Mouse (Mus musculus) forebrain, embryonic 16.5 days (tissue): ENCODE data around the gene Wdr86. TPM values are rescaled to one million over a fixed set of nuclear protein-coding genes. Genes with fewer than 3 reads are reported as not detected.
"Not testable (repeated sequence)": the region's sequence is repeated elsewhere in the genome, so short reads cannot be mapped to it uniquely, and the experiment has no call there.

Experiments used
- ATAC-seq: fragments of 200-750 bp; cut with Nextera tagmentation; 2 replicates; pipeline ENCODE4 v1.8.0; 2017; ENCODE audit warnings: mild to moderate bottlenecking, moderate library complexity
- H3K27ac ChIP-seq: fragments of 300-500 bp; sonication (generic); 2 replicates; pipeline ENCODE4 v1.5.1; 2014; ENCODE audit warnings: low read length, control low read depth
- H3K27me3 ChIP-seq: fragments of 300-500 bp; sonication (generic); replicated peaks from 2 replicates; pipeline ENCODE4 v1.6.1; 2014; ENCODE audit warnings: low read length; ENCODE audit not compliant: control insufficient read depth, insufficient read depth
- H3K36me3 ChIP-seq: fragments of 300-500 bp; sonication (generic); 2 replicates; pipeline ENCODE4 v1.6.1; 2014; ENCODE audit not compliant: control insufficient read depth, insufficient read depth
- H3K4me1 ChIP-seq: fragments of 300-500 bp; sonication (generic); replicated peaks from 2 replicates; pipeline ENCODE4 v1.6.1; 2014; ENCODE audit warnings: low read length; ENCODE audit not compliant: control insufficient read depth, insufficient read depth
- H3K4me2 ChIP-seq: fragments of 300-500 bp; sonication (generic); 2 replicates; pipeline ENCODE4 v1.6.1; 2014; ENCODE audit warnings: mild to moderate bottlenecking, low read length, control low read depth
- H3K4me3 ChIP-seq: fragments of 300-500 bp; sonication (generic); replicated peaks from 2 replicates; pipeline ENCODE4 v1.5.1; 2014; ENCODE audit warnings: mild to moderate bottlenecking, low read length, control low read depth
- H3K9ac ChIP-seq: fragments of 300-500 bp; sonication (generic); replicated peaks from 2 replicates; pipeline ENCODE4 v1.6.1; 2014; ENCODE audit warnings: low read depth, low read length, control low read depth
- H3K9me3 ChIP-seq: fragments of 300-500 bp; sonication (generic); 2 replicates; pipeline ENCODE4 v1.6.1; 2016; ENCODE audit warnings: low read length; ENCODE audit not compliant: control insufficient read depth
- WGBS: fragments of 180-500 bp; shearing (Covaris S2); extraction: QIAGEN DNeasy Blood & Tissue Kit; methylation state at CpG from one replicate; pipeline ENCODE4 v1.1.7; 2014; 5-methylcytosine and 5-hydroxymethylcytosine counted together
- polyA plus RNA-seq: library from polyadenylated mRNA; unstranded; fragments of >200 nt; fragmentation: Nextera tagmentation; extraction: Ambion mirVana; gene quantifications from 2 replicates; pipeline ENCODE4 v1.2.1, GENCODE M21; 2015

The Wdr86 gene
- polyA plus RNA-seq, 1 experiment from 2014 or later, result 4.7 TPM

DNA sequence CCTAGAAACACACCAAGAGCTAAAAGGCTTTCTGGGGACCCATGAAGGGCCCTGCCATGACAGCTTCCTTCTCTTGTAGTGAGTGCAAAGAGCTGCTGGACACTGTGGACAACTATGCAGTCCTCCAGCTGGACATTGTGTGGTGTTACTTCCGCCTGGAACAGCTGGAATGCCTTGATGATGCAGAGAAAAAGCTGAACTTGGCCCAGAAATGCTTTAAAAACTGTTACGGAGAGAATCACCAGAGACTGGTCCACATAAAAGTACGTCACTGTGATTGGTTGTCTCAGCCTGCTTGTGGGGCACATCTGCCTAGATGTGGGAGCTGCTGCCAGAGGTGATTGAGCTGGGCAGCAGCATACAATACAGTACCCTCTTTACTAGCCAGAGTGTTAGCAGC lies 29.3 kb downstream of the Wdr86 start:
- no peak for ATAC-seq
- Histone ChIP-seq H3K27ac (no peak overlapping the region), H3K4me2 (no peak overlapping the region), H3K27me3 (no peaks in the 10 kb centered on the region), H3K9ac (no peak overlapping the region), H3K36me3 (peaks cover 52% of the 10 kb centered on the region), H3K4me3 (no peak overlapping the region), H3K9me3 (no peaks in the 10 kb centered on the region), H3K4me1 (no peaks in the 10 kb centered on the region)
- WGBS, result 88% methylated on average over 3 of the region's 3 CpGs

DNA sequence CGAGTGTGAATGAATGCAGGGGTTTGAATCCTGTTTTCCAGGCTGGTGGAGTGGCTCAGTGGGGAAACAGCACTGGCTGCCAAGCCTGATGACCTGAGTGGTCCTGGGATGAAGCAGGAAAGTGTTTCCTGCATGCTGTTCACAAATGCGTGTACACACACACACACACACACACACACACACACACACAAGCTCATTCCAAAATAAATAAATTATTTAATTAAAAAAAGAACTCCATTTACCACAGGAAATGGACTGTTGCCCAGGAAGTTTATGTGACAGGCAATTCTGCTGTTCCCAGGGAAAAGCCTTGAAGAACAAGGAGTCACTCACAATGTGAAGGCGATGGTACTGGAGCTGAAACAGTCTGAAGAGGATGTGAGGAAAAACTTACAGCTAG lies 33.8 kb downstream of the Wdr86 start:
- Histone ChIP-seq H3K9ac (no peak overlapping the region), H3K27me3 (no peaks in the 10 kb centered on the region), H3K4me1 (no peaks in the 10 kb centered on the region), H3K4me2 (no peak overlapping the region), H3K9me3 (no peaks in the 10 kb centered on the region), H3K36me3 (peaks cover 62% of the 10 kb centered on the region), H3K27ac (no peak overlapping the region), H3K4me3 (no peak overlapping the region)
- WGBS, result 73% methylated on average over 3 of the region's 3 CpGs
- no peak for ATAC-seq

DNA sequence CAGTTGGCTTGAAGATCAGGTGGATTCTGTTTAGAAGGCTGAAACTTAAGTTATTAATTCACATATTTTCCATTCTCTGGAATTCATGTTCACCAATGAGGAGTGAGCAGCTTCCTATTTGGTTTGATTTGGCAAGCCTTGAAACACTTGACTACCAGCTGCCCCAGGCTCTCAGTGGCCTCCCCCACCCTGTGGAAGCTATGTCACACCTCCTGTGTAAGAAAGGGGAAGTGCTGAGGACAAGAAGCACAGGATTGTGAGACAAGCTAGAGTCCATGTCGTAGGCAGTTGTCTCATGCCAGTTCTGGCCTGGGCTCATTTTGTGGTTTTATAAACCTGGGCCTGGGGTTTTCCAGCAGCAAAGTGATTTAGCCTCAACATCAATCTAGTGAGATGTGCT lies 42.8 kb downstream of the Wdr86 start:
- no peak for ATAC-seq
- H3K27ac ChIP-seq, result no peak overlapping the region
- no peak overlapping the region for H3K4me3 ChIP-seq
- H3K9ac ChIP-seq, result no peak overlapping the region
- H3K27me3 ChIP-seq, result no peaks in the 10 kb centered on the region
- 92% methylated on average over 1 of the region's 1 CpGs for WGBS
- H3K4me2 ChIP-seq, result no peak overlapping the region
- H3K4me1 ChIP-seq, result peaks cover 13% of the 10 kb centered on the region
- no peaks in the 10 kb centered on the region for H3K9me3 ChIP-seq
- H3K36me3 ChIP-seq, result peaks cover 20% of the 10 kb centered on the region

DNA sequence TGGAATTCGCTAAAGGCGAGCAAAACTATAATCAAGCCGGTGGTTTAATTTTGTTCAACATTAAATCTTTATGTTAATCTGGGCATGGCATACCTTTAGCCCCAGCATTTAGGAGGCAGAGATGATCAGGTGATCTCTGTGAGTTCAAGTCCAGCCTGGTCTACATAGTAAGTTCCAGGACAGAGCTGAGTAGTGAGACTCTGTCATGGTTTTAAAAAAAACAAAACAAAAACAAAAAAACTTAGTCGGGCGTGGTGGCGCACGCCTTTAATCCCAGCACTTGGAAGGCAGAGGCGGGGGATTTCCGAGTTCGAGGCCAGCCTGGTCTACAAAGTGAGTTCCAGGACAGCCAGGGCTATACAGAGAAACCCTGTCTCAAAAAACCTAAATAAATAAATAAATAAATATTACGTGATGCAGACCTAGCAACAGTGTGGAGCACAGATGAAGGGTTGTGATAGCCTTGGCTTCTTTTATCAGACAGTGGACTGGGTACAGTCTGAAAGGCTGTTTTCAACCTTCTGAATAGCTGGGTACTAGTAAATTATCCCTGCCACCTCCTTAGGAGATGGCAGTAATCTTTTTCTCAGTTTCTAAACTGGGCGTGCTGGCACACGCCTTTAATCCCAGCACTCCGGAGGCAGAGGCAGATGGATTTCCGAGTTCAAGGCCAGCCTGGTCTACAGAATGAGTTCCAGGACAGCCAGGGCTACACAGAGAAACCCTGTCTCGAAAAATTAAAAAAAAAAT lies 43.7 kb downstream of the Wdr86 start:
- Histone ChIP-seq H3K36me3 (peaks cover 15% of the 10 kb centered on the region), H3K4me2 (peak overlapping the region; percentile 60), H3K4me1 (peaks cover 13% of the 10 kb centered on the region), H3K4me3 (peak overlapping the region; percentile 93)
- not testable (repeated sequence) for H3K27me3 ChIP-seq, H3K27ac ChIP-seq, H3K9ac ChIP-seq, H3K9me3 ChIP-seq, ATAC-seq
- WGBS, result 78% methylated on average over 16 of the region's 16 CpGs

DNA sequence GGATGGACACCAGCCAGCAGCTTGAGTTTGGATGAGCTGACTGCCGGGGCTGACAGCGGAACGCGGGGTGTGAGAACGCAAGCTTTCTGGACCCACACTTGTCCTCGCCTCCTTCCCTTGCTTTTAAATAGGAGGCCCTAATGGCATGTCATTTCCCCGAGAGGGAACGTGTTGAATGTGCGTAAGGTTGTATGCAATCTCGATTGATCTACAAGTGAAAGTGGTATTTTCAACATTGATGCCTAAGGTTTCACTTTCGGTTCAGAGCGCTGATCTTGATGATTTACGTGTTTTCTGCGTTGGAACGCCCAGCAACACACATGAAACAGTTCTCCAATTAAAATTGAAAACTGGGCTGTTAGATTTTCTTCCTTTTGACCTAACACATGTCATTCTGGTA lies 44.4 kb downstream of the Wdr86 start:
- H3K4me1 ChIP-seq, result peaks cover 13% of the 10 kb centered on the region
- no peaks in the 10 kb centered on the region for H3K9me3 ChIP-seq
- H3K27me3 ChIP-seq, result no peaks in the 10 kb centered on the region
- H3K9ac ChIP-seq, result peak overlapping the region; percentile 87
- H3K36me3 ChIP-seq, result peaks cover 12% of the 10 kb centered on the region
- peak overlapping the region; percentile 93 for H3K4me3 ChIP-seq
- 1% methylated on average over 15 of the region's 15 CpGs for WGBS
- H3K4me2 ChIP-seq, result peak overlapping the region; percentile 60
- H3K27ac ChIP-seq, result peak overlapping the region; percentile 96
- ATAC-seq, result peak; percentile 7

DNA sequence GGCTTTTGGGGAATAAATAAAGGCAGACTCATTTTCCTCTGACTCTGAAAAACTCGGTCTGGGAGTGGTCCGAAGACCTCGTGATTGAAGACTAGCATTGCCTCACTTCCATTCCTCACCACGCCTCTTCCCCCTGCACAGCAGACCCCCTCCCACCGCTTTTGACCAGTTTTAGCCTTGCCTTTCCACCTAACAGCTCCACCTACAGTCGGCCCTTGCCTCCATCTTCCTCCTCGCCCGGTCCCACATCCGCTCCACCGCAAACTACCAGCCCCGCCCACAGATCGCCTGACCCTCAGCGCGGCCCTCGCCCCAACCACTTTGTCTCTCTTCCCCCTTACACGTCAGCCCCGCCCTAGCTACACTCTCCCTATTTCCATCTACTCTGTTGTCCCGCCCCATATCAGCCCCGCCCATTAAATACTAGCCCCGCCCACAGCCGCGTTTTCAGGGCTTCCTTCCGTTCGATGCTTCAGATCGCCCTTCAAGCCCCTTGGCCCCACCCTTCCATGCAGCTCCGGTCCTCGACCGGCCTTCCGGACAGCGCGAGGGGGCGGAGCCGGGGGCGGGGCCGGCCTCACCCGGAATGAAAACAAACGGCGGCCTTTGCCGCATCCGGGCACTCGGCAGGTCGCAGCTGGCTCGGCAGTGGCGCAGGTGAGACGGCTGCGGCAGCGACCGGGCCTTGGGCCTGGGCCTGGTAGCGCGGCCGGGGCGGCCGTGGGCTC lies 45.0 kb downstream of the Wdr86 start, which contains the start of gene Nub1:
Nub1 (plus strand) TSS at position 167 of the 728 bp plus-strand sequence.
- under 1% methylated on average over 53 of the region's 53 CpGs for WGBS

DNA sequence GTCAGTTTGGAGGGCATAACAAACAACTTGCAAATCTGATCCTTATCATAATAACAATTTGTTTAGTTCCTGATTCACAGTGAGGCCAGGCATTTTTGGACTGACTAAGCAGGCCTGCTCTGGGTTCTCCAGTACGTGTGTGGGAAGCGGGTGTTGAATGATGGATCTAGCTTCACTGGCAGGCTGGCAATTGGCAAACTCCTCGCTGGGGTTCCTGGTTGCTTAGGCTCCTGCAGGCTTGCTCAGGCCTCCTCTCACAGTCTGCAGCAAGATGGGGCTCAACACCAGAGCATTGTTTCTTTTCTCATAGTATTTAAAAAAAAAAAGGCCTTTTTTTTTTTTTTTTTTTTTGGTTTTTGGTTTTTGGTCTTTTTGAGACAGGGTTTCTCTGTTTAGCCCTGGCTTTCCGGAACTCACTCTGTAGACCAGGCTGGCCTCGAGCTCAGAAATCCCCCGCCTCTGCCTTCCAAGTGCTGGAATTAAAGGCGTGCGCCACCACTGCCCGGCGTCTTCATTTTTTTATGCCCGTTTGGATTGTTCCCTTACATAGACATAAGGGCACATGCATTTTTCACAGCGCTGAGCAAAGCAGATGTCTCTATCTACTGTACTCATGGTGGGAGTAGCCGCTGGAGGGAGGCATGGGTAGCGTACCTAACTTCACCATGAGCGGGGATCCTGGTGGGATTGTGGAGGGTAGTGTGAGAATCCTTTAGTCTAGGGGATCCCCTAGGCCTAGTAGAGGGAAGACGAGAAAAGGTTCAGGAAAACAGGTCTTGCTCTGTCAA lies 45.8 kb downstream of the Wdr86 start:
- Histone ChIP-seq H3K4me2 (peak overlapping the region; percentile 83), H3K9ac (peak overlapping the region; percentile 87), H3K9me3 (no peaks in the 10 kb centered on the region), H3K36me3 (peaks cover 5% of the 10 kb centered on the region; the same call in 1 of the 2 replicates), H3K27me3 (no peaks in the 10 kb centered on the region), H3K4me1 (peaks cover 13% of the 10 kb centered on the region), H3K27ac (peak overlapping the region; percentile 96), H3K4me3 (peak overlapping the region; percentile 93)
- 21% methylated on average over 16 of the region's 16 CpGs for WGBS
- ATAC-seq, result peak; percentile 46

More for the DNA sequence above, 45.0 kb downstream of the Wdr86 start, which contains the start of gene Nub1:
- peaks cover 13% of the 10 kb centered on the region for H3K4me1 ChIP-seq
- peaks cover 6% of the 10 kb centered on the region for H3K36me3 ChIP-seq
- peak; percentile 96 for ATAC-seq
- H3K27ac ChIP-seq, result peak within 1 kb of the TSS; percentile 96
- no peaks in the 10 kb centered on the region for H3K27me3 ChIP-seq
- peak within 1 kb of the TSS; percentile 83 for H3K4me2 ChIP-seq
- peak within 1 kb of the TSS; percentile 87 for H3K9ac ChIP-seq
- no peaks in the 10 kb centered on the region for H3K9me3 ChIP-seq
- peak within 1 kb of the TSS; percentile 93 for H3K4me3 ChIP-seq

DNA sequence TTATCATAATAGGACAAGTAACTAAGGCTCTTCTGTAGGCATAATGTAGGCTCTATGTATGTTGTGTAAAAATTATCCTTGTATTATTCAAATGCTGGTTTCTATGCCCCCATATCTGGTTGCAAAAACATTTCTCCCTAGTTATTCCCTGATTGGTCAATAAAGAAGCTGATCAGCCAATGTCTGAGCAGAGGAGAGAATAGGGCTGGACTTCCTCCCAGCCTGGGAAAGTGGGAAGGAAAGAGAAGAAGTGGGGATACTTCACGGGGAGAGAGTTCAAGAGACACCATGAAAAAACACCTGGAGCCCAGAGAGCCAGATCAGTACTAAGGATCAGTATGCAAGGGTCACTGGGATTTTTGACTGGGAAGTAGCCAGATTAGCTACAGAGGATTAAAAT lies 49.1 kb downstream of the Wdr86 start:
- H3K9me3 ChIP-seq, result peaks cover 4% of the 10 kb centered on the region; the same call in 1 of the 2 replicates
- 70% methylated on average over 1 of the region's 1 CpGs for WGBS
- ATAC-seq, result no peak

DNA sequence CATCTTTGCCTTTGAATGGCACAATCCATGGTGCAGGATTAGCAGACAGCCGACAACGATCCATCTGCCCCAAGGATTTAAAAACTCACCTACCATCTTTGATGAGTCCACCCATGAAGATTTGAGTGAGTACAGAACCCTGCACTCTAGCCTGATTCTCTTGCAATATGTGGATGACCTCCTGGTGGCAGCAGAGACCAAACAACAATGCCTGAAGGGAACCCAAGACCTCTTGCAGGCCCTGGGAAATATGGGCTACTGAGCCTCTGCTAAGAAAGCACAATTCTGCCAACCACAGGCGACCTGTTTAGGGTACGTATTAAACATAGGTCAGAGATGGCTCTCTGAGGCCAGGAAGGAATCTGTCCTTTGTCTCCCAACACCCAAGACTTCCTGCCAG lies 56.3 kb downstream of the Wdr86 start:
- no peak overlapping the region for H3K27ac ChIP-seq
- no peak overlapping the region for H3K4me2 ChIP-seq
- H3K27me3 ChIP-seq, result no peaks in the 10 kb centered on the region; the same call in 1 of the 2 replicates
- H3K36me3 ChIP-seq, result no peaks in the 10 kb centered on the region
- WGBS, result 30% methylated on average over 4 of the region's 4 CpGs
- H3K9me3 ChIP-seq, result peaks cover 4% of the 10 kb centered on the region; the same call in 1 of the 2 replicates
- no peak overlapping the region for H3K4me3 ChIP-seq
- no peak overlapping the region for H3K9ac ChIP-seq
- 0 out of 2 replicates have a peak, but pooled peaks cover 2% of the 10 kb centered on the region for H3K4me1 ChIP-seq
- ATAC-seq, result peak; percentile 72; the same call in 1 of the 2 replicates

More for the DNA sequence above, 49.1 kb downstream of the Wdr86 start:
- no peak overlapping the region for H3K4me2 ChIP-seq
- H3K9ac ChIP-seq, result no peak overlapping the region
- no peak overlapping the region for H3K27ac ChIP-seq
- no peaks in the 10 kb centered on the region for H3K27me3 ChIP-seq
- H3K36me3 ChIP-seq, result no peaks in the 10 kb centered on the region
- H3K4me3 ChIP-seq, result no peak overlapping the region
- H3K4me1 ChIP-seq, result peaks cover 7% of the 10 kb centered on the region
